Mouse (Mus musculus) kidney, adult 18-20 months (tissue): ENCODE results near the gene Gm20777.
"Not testable (repeated sequence)": the region's sequence is repeated elsewhere in the genome, so short reads cannot be mapped to it uniquely, and the experiment has no call there.

Experiments
- DNase-seq: peaks from one replicate; pipeline ENCODE4 v3.0.0; 2021

Gm20777 gene

GRCm38 (mm10) chrY:10752350-10752749, at the start of gene Gm20777:
TSS of gene Gm20777 (minus strand) at chrY:10752450.
- DNase-seq: not testable (repeated sequence)

- DNase-seq: peak; percentile 35
Observed at GRCm38 (mm10) chrY:10709551-10709950, 42.7 kb downstream of the Gm20777 start.

GRCm38 (mm10) chrY:10708761-10709160, 43.5 kb downstream of the Gm20777 start:
- DNase-seq: peak; percentile 1

- peak; percentile 2 for DNase-seq
Observed at GRCm38 (mm10) chrY:10708226-10708625, 44.0 kb downstream of the Gm20777 start.

DNA sequence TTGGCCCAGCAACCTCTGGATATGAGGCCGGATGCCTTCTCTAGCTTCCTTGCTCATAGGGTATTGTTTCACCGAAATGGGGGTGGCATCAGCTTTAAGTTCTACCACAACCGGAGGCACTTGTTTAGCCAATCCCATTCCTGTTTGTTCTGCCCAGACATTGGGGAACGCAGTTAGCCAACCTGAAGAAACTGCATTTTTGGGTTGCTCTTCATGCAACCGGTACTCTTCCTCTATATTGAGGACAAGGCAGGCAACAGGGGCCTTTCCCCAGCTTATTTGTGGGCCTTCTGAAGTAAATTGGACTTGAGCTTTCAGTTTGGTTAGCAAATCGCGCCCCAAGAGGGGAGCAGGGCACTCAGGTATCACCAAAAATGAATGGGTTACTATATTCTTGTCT, 45.6 kb downstream of the Gm20777 start:
- peak; percentile 1 for DNase-seq
